Mouse (Mus musculus) lung, adult 2 months (tissue): Measurements from ENCODE around the gene Snx11.

Experiments
- CTCF ChIP-seq: fragments of 200-500 bp; IDR thresholded peaks from 2 replicates; pipeline ENCODE4 v1.5.1; 2011; ENCODE audit warnings: mild to moderate bottlenecking, low read length, control low read depth; ENCODE audit not compliant: insufficient read depth
- POLR2A ChIP-seq: fragments of 200-500 bp; IDR thresholded peaks from 2 replicates; pipeline ENCODE4 v1.6.1; 2011; ENCODE audit warnings: low read depth, mild to moderate bottlenecking, control low read depth, low read length, borderline replicate concordance; ENCODE audit errors: extremely low read depth

- TF ChIP-seq CTCF (no peak), POLR2A (no peak)
Observed at GRCm38 (mm10) chr11:96789990-96790389, 12.6 kb upstream of the Snx11 start.
